Mouse (Mus musculus): ENCODE measurements around the gene Alpk3. TPM values are rescaled to one million over a fixed set of nuclear protein-coding genes. Genes with fewer than 3 reads are reported as not detected.
A peak's percentile ranks its signal among the peaks of the same experiment; 100 is the strongest.

Alpk3 gene
- polyA plus RNA-seq, 2 experiments, result 3.5 to 3.9 TPM

- Histone ChIP-seq H3K4me3 (replicated peaks; ENCODE audit: low read length) (no peak overlapping the region), H3K27me3 (ENCODE audit: control insufficient read depth, insufficient read depth, low read length) (no peaks in the 10 kb centered on the region), H3K4me2 (replicated peaks; ENCODE audit: low read depth, low read length, severe bottlenecking) (no peak overlapping the region), H3K9me3 (ENCODE audit: control insufficient read depth, low read length) (no peaks in the 10 kb centered on the region), H3K36me3 (ENCODE audit: control insufficient read depth, insufficient read depth, low read length) (no peaks in the 10 kb centered on the region), H3K9ac (ENCODE audit: low read depth, low read length, severe bottlenecking) (no peak overlapping the region), H3K27ac (replicated peaks; ENCODE audit: low read depth, low read length) (no peak overlapping the region), H3K4me1 (ENCODE audit: control insufficient read depth, insufficient read depth, low read length) (no peaks in the 10 kb centered on the region)
- ATAC-seq (ENCODE audit: low FRiP score, low read depth) (no peak), DNase-seq (ENCODE audit: low spot score) (no peak)
- no peak for TF ChIP-seq POLR2A (IDR thresholded peaks at IDR 0.05; ENCODE audit: borderline replicate concordance, extremely low read depth, insufficient read depth, insufficient read length)
- whole genome bisulfite sequencing, result 88% methylated on average over 2 of the region's 2 CpGs
Measured at GRCm38 (mm10) chr7:81060908-81061307, 3.5 kb downstream of the Alpk3 start.

GRCm38 (mm10) chr7:81061936-81062335 is 4.5 kb downstream of the Alpk3 start:
- Histone ChIP-seq H3K27me3 (ENCODE audit: control insufficient read depth, insufficient read depth, low read length) (no peaks in the 10 kb centered on the region), H3K27ac (replicated peaks; ENCODE audit: low read depth, low read length) (no peak overlapping the region), H3K4me2 (replicated peaks; ENCODE audit: low read depth, low read length, severe bottlenecking) (no peak overlapping the region), H3K4me1 (ENCODE audit: control insufficient read depth, insufficient read depth, low read length) (no peaks in the 10 kb centered on the region), H3K4me3 (replicated peaks; ENCODE audit: low read length) (no peak overlapping the region), H3K9me3 (ENCODE audit: control insufficient read depth, low read length) (no peaks in the 10 kb centered on the region), H3K36me3 (ENCODE audit: control insufficient read depth, insufficient read depth, low read length) (no peaks in the 10 kb centered on the region), H3K9ac (ENCODE audit: low read depth, low read length, severe bottlenecking) (no peak overlapping the region)
- TF ChIP-seq POLR2A (IDR thresholded peaks at IDR 0.05; ENCODE audit: borderline replicate concordance, extremely low read depth, insufficient read depth, insufficient read length), result no peak
- WGBS, result 80% methylated on average over 11 of the region's 11 CpGs
- no peak for DNase-seq (ENCODE audit: low spot score)
- no peak for ATAC-seq (ENCODE audit: low FRiP score, low read depth)

GRCm38 (mm10) chr7:81063332-81063731 is 5.9 kb downstream of the Alpk3 start:
- Histone ChIP-seq H3K27ac (replicated peaks; ENCODE audit: low read depth, low read length) (no peak overlapping the region), H3K36me3 (ENCODE audit: control insufficient read depth, insufficient read depth, low read length) (no peaks in the 10 kb centered on the region), H3K9me3 (ENCODE audit: control insufficient read depth, low read length) (no peaks in the 10 kb centered on the region), H3K4me2 (replicated peaks; ENCODE audit: low read depth, low read length, severe bottlenecking) (no peak overlapping the region), H3K9ac (ENCODE audit: low read depth, low read length, severe bottlenecking) (no peak overlapping the region), H3K27me3 (ENCODE audit: control insufficient read depth, insufficient read depth, low read length) (no peaks in the 10 kb centered on the region), H3K4me1 (ENCODE audit: control insufficient read depth, insufficient read depth, low read length) (no peaks in the 10 kb centered on the region), H3K4me3 (replicated peaks; ENCODE audit: low read length) (no peak overlapping the region)
- no peak for ATAC-seq (ENCODE audit: low FRiP score, low read depth)
- DNase-seq (ENCODE audit: low spot score), result no peak
- 63% methylated on average over 9 of the region's 9 CpGs for WGBS
- TF ChIP-seq POLR2A (IDR thresholded peaks at IDR 0.05; ENCODE audit: borderline replicate concordance, extremely low read depth, insufficient read depth, insufficient read length), result no peak

GRCm38 (mm10) chr7:81066714-81067113 is 9.3 kb downstream of the Alpk3 start:
- Histone ChIP-seq H3K4me3 (replicated peaks; ENCODE audit: low read length) (no peak overlapping the region), H3K4me2 (replicated peaks; ENCODE audit: low read depth, low read length, severe bottlenecking) (no peak overlapping the region), H3K4me1 (ENCODE audit: control insufficient read depth, insufficient read depth, low read length) (no peaks in the 10 kb centered on the region), H3K27me3 (ENCODE audit: control insufficient read depth, insufficient read depth, low read length) (no peaks in the 10 kb centered on the region), H3K27ac (replicated peaks; ENCODE audit: low read depth, low read length) (no peak overlapping the region), H3K36me3 (ENCODE audit: control insufficient read depth, insufficient read depth, low read length) (no peaks in the 10 kb centered on the region), H3K9me3 (ENCODE audit: control insufficient read depth, low read length) (no peaks in the 10 kb centered on the region), H3K9ac (ENCODE audit: low read depth, low read length, severe bottlenecking) (no peak overlapping the region)
- no peak for TF ChIP-seq POLR2A (IDR thresholded peaks at IDR 0.05; ENCODE audit: borderline replicate concordance, extremely low read depth, insufficient read depth, insufficient read length)
- 23% methylated on average over 6 of the region's 6 CpGs for WGBS
- DNase-seq (ENCODE audit: low spot score), result no peak
- ATAC-seq (ENCODE audit: low FRiP score, low read depth), result no peak

- Histone ChIP-seq H3K36me3 (ENCODE audit: control insufficient read depth, insufficient read depth, low read length) (no peaks in the 10 kb centered on the region), H3K27me3 (ENCODE audit: control insufficient read depth, insufficient read depth, low read length) (no peaks in the 10 kb centered on the region), H3K4me1 (ENCODE audit: control insufficient read depth, insufficient read depth, low read length) (peaks cover 6% of the 10 kb centered on the region; the same call in 1 of the 2 replicates), H3K4me2 (replicated peaks; ENCODE audit: low read depth, low read length, severe bottlenecking) (no peak overlapping the region), H3K9ac (ENCODE audit: low read depth, low read length, severe bottlenecking) (no peak overlapping the region), H3K9me3 (ENCODE audit: control insufficient read depth, low read length) (peaks cover 3% of the 10 kb centered on the region; the same call in 1 of the 2 replicates), H3K4me3 (replicated peaks; ENCODE audit: low read length) (no peak overlapping the region), H3K27ac (replicated peaks; ENCODE audit: low read depth, low read length) (no peak overlapping the region)
- peak; percentile 23; the same call in 1 of the 2 replicates for ATAC-seq (ENCODE audit: low FRiP score, low read depth)
- no peak for TF ChIP-seq POLR2A (IDR thresholded peaks at IDR 0.05; ENCODE audit: borderline replicate concordance, extremely low read depth, insufficient read depth, insufficient read length)
- peak; percentile 56 for DNase-seq (ENCODE audit: low spot score)
- 30% methylated on average over 5 of the region's 5 CpGs for WGBS
Measured at GRCm38 (mm10) chr7:81072463-81072862, 15.1 kb downstream of the Alpk3 start.

- Histone ChIP-seq H3K27me3 (ENCODE audit: control insufficient read depth, insufficient read depth, low read length) (no peaks in the 10 kb centered on the region), H3K9ac (ENCODE audit: low read depth, low read length, severe bottlenecking) (no peak overlapping the region), H3K4me1 (ENCODE audit: control insufficient read depth, insufficient read depth, low read length) (peaks cover 6% of the 10 kb centered on the region; the same call in 1 of the 2 replicates), H3K36me3 (ENCODE audit: control insufficient read depth, insufficient read depth, low read length) (no peaks in the 10 kb centered on the region), H3K4me2 (replicated peaks; ENCODE audit: low read depth, low read length, severe bottlenecking) (no peak overlapping the region), H3K9me3 (ENCODE audit: control insufficient read depth, low read length) (peaks cover 3% of the 10 kb centered on the region; the same call in 1 of the 2 replicates), H3K4me3 (replicated peaks; ENCODE audit: low read length) (no peak overlapping the region), H3K27ac (replicated peaks; ENCODE audit: low read depth, low read length) (no peak overlapping the region)
- DNase-seq (ENCODE audit: low spot score) (no peak), ATAC-seq (ENCODE audit: low FRiP score, low read depth) (no peak)
- TF ChIP-seq POLR2A (IDR thresholded peaks at IDR 0.05; ENCODE audit: borderline replicate concordance, extremely low read depth, insufficient read depth, insufficient read length), result no peak
- WGBS, result 82% methylated on average over 5 of the region's 5 CpGs
Measured at GRCm38 (mm10) chr7:81073273-81073672, 15.9 kb downstream of the Alpk3 start.

All from limb, embryonic 14.5 days (tissue).